Mouse (Mus musculus): ENCODE measurements at regions not wholly inside any gene's neighbourhood (a gene's known extent, or its start where the extent isn't known, plus 50 kb on each side); places are given as distances from the start of the nearest gene placed in this dataset.

DNA sequence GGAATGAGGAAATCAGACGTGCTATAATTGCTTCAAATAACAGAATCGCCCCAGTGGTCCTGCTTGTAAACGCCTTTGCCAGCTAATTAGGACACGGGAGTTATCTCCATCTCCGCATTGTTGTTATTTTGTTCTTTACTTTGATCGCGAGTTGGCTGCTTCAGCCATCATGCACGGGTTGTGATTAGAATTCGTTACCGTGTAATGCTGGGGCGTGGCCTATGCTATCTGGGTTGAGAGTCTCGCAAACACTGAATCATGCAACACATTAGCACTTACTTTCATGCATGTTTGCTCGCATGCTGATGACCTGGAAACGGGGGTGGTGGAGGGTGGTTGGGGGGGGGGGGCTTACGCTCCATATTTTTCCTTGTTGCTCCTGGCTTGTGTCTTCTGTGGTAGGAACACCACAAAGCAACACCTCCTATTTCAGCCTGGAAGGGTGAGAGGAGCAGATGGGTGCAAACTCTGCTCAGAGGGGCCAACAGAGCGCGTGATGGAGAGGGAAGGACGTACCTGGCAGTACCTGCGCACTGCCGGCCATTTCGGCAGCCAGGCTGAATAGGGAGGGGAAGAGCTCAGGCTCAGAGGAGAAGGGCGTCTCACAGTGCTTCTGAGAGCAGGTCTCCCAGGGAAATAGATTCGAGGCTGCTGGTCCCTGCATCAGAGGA lies 260.1 kb downstream of the Cd83 start:
- TF ChIP-seq POLR2A (IDR thresholded peaks at IDR 0.05; ENCODE audit: low read depth, low read length) = no peak
- TF ChIP-seq CTCF (IDR thresholded peaks at IDR 0.05; ENCODE audit: extremely low read depth, insufficient read length, insufficient replicate concordance, low read depth, low read length) = no peak

All from small intestine, adult 2 months (tissue).